Mouse (Mus musculus) intestine, embryonic 16.5 days (tissue): Measurements from ENCODE around the gene Rpl19. TPM values are rescaled to one million over a fixed set of nuclear protein-coding genes. Genes with fewer than 3 reads are reported as not detected.
A peak's percentile ranks its signal among the peaks of the same experiment; 100 is the strongest.

Experiments
- ATAC-seq: fragments of 200-750 bp; cut with Nextera tagmentation; 2 replicates; pipeline ENCODE4 v1.8.0; 2017; ENCODE audit warnings: moderate TSS enrichment, moderate library complexity
- H3K27ac ChIP-seq: fragments of 300-500 bp; sonication (generic); 2 replicates; pipeline ENCODE4 v1.5.1; 2014; ENCODE audit warnings: mild to moderate bottlenecking, low read length
- H3K27me3 ChIP-seq: fragments of 300-500 bp; sonication (generic); replicated peaks from 2 replicates; pipeline ENCODE4 v1.6.1; 2014; ENCODE audit warnings: low read length, control low read depth, mixed read lengths; ENCODE audit not compliant: control insufficient read depth, insufficient read depth
- H3K36me3 ChIP-seq: fragments of 300-500 bp; sonication (generic); 2 replicates; pipeline ENCODE4 v1.6.1; 2014; ENCODE audit warnings: low read length, control low read depth; ENCODE audit not compliant: control insufficient read depth, insufficient read depth
- H3K4me1 ChIP-seq: fragments of 300-500 bp; sonication (generic); 2 replicates; pipeline ENCODE4 v1.6.1; 2014; ENCODE audit warnings: low read length, control low read depth, mixed read lengths; ENCODE audit not compliant: control insufficient read depth, insufficient read depth
- H3K4me2 ChIP-seq: fragments of 300-500 bp; sonication (generic); 2 replicates; pipeline ENCODE4 v1.6.1; 2014; ENCODE audit warnings: low read depth, low read length, control low read depth
- H3K4me3 ChIP-seq: fragments of 300-500 bp; sonication (generic); 2 replicates; pipeline ENCODE4 v1.5.1; 2014; ENCODE audit warnings: mild to moderate bottlenecking, low read length
- H3K9ac ChIP-seq: fragments of 300-500 bp; sonication (generic); 2 replicates; pipeline ENCODE4 v1.6.1; 2014; ENCODE audit warnings: low read depth, low read length
- H3K9me3 ChIP-seq: fragments of 300-500 bp; sonication (generic); 2 replicates; pipeline ENCODE4 v1.6.1; 2016; ENCODE audit warnings: low read length, control low read depth; ENCODE audit not compliant: control insufficient read depth
- WGBS: fragments of 180-500 bp; shearing (Covaris S2); extraction: QIAGEN DNeasy Blood & Tissue Kit; methylation state at CpG from one replicate; pipeline ENCODE4 v1.1.7; 2014; 5-methylcytosine and 5-hydroxymethylcytosine counted together
- polyA plus RNA-seq: library from polyadenylated mRNA; unstranded; fragments of >200 nt; fragmentation: Nextera tagmentation; extraction: Ambion mirVana; gene quantifications from 2 replicates; pipeline ENCODE4 v1.2.1, GENCODE M21; 2015

Gene Rpl19
- polyA plus RNA-seq, 1 experiment from 2014 or later = 1,058 TPM

- Histone ChIP-seq H3K27me3 (peaks cover 15% of the 10 kb centered on the region), H3K4me2 (no peak overlapping the region), H3K4me3 (no peak overlapping the region), H3K36me3 (no peaks in the 10 kb centered on the region), H3K9me3 (no peaks in the 10 kb centered on the region), H3K9ac (no peak overlapping the region), H3K4me1 (peaks cover 4% of the 10 kb centered on the region), H3K27ac (no peak overlapping the region)
- 27% methylated on average over 9 of the region's 9 CpGs for WGBS
- ATAC-seq = no peak
These were observed 31.0 kb downstream of the Rpl19 start for GRCm38 (mm10) chr11:98057466-98057865.

- Histone ChIP-seq H3K36me3 (no peaks in the 10 kb centered on the region), H3K4me1 (no peaks in the 10 kb centered on the region), H3K4me3 (no peak overlapping the region), H3K27ac (no peak overlapping the region), H3K9ac (no peak overlapping the region), H3K27me3 (peaks cover 10% of the 10 kb centered on the region), H3K4me2 (no peak overlapping the region), H3K9me3 (no peaks in the 10 kb centered on the region)
- ATAC-seq = 0 out of 2 replicates have a peak, but pooled peaks have one; percentile 27
- WGBS = 79% methylated on average over 5 of the region's 5 CpGs
These were observed 31.5 kb downstream of the Rpl19 start for GRCm38 (mm10) chr11:98057998-98058397.

- Histone ChIP-seq H3K4me3 (no peak overlapping the region), H3K27me3 (peaks cover 3% of the 10 kb centered on the region; the same call in 1 of the 2 replicates), H3K4me1 (no peaks in the 10 kb centered on the region), H3K36me3 (no peaks in the 10 kb centered on the region), H3K9me3 (no peaks in the 10 kb centered on the region), H3K27ac (no peak overlapping the region), H3K9ac (no peak overlapping the region), H3K4me2 (no peak overlapping the region)
- WGBS = 71% methylated on average over 7 of the region's 7 CpGs
- ATAC-seq = no peak
These were observed 33.2 kb downstream of the Rpl19 start for GRCm38 (mm10) chr11:98059662-98060061.

- no peak overlapping the region for H3K9ac ChIP-seq
These were observed 33.7 kb downstream of the Rpl19 start for GRCm38 (mm10) chr11:98060104-98060692.

GRCm38 (mm10) chr11:98061441-98061840 lies 34.9 kb downstream of the Rpl19 start:
- H3K9me3 ChIP-seq = no peaks in the 10 kb centered on the region
- 73% methylated on average over 3 of the region's 3 CpGs for WGBS
- no peak overlapping the region for H3K9ac ChIP-seq
- no peak for ATAC-seq
- H3K27ac ChIP-seq = no peak overlapping the region
- no peak overlapping the region for H3K4me2 ChIP-seq
- H3K36me3 ChIP-seq = no peaks in the 10 kb centered on the region
- no peaks in the 10 kb centered on the region for H3K4me1 ChIP-seq
- H3K27me3 ChIP-seq = no peaks in the 10 kb centered on the region
- H3K4me3 ChIP-seq = no peak overlapping the region

More at GRCm38 (mm10) chr11:98060104-98060692, 33.7 kb downstream of the Rpl19 start:
- Histone ChIP-seq H3K4me3 (no peak overlapping the region), H3K27me3 (peaks cover 3% of the 10 kb centered on the region; the same call in 1 of the 2 replicates), H3K9me3 (no peaks in the 10 kb centered on the region), H3K36me3 (no peaks in the 10 kb centered on the region), H3K4me2 (no peak overlapping the region), H3K27ac (no peak overlapping the region), H3K4me1 (no peaks in the 10 kb centered on the region)
- 70% methylated on average over 5 of the region's 5 CpGs for WGBS
- ATAC-seq = no peak

GRCm38 (mm10) chr11:98061904-98062562 lies 35.5 kb downstream of the Rpl19 start:
- Histone ChIP-seq H3K27ac (no peak overlapping the region), H3K9me3 (no peaks in the 10 kb centered on the region), H3K4me3 (no peak overlapping the region), H3K4me1 (no peaks in the 10 kb centered on the region), H3K36me3 (no peaks in the 10 kb centered on the region), H3K4me2 (no peak overlapping the region), H3K9ac (no peak overlapping the region), H3K27me3 (no peaks in the 10 kb centered on the region)
- 56% methylated on average over 6 of the region's 6 CpGs for WGBS
- ATAC-seq = no peak

GRCm38 (mm10) chr11:98066201-98066600 lies 39.7 kb downstream of the Rpl19 start:
- 92% methylated on average over 12 of the region's 12 CpGs for WGBS
- H3K27ac ChIP-seq = no peak overlapping the region
- H3K4me2 ChIP-seq = no peak overlapping the region
- no peak overlapping the region for H3K9ac ChIP-seq
- 0 out of 2 replicates have a peak, but pooled peaks cover 2% of the 10 kb centered on the region for H3K9me3 ChIP-seq
- H3K4me1 ChIP-seq = no peaks in the 10 kb centered on the region
- H3K27me3 ChIP-seq = no peaks in the 10 kb centered on the region
- no peak overlapping the region for H3K4me3 ChIP-seq
- no peak for ATAC-seq
- no peaks in the 10 kb centered on the region for H3K36me3 ChIP-seq

- H3K9me3 ChIP-seq = 0 out of 2 replicates have a peak, but pooled peaks cover 2% of the 10 kb centered on the region
- H3K4me1 ChIP-seq = no peaks in the 10 kb centered on the region
- ATAC-seq = no peak
- H3K36me3 ChIP-seq = no peaks in the 10 kb centered on the region
- no peaks in the 10 kb centered on the region for H3K27me3 ChIP-seq
- H3K9ac ChIP-seq = no peak overlapping the region
- no peak overlapping the region for H3K4me2 ChIP-seq
- no peak overlapping the region for H3K27ac ChIP-seq
- 94% methylated on average over 21 of the region's 21 CpGs for WGBS
- no peak overlapping the region for H3K4me3 ChIP-seq
These were observed 40.7 kb downstream of the Rpl19 start for GRCm38 (mm10) chr11:98067255-98067654.

- no peaks in the 10 kb centered on the region for H3K9me3 ChIP-seq
These were observed 46.9 kb downstream of the Rpl19 start for GRCm38 (mm10) chr11:98073442-98073841.

More at GRCm38 (mm10) chr11:98073442-98073841, 46.9 kb downstream of the Rpl19 start:
- no peaks in the 10 kb centered on the region for H3K27me3 ChIP-seq
- no peak for ATAC-seq
- peaks cover 6% of the 10 kb centered on the region; the same call in 1 of the 2 replicates for H3K4me1 ChIP-seq
- WGBS = 89% methylated on average over 4 of the region's 4 CpGs
- no peak overlapping the region for H3K4me2 ChIP-seq
- no peaks in the 10 kb centered on the region for H3K36me3 ChIP-seq
- H3K27ac ChIP-seq = no peak overlapping the region
- H3K9ac ChIP-seq = no peak overlapping the region
- H3K4me3 ChIP-seq = no peak overlapping the region
